In the genomic region with DNA sequence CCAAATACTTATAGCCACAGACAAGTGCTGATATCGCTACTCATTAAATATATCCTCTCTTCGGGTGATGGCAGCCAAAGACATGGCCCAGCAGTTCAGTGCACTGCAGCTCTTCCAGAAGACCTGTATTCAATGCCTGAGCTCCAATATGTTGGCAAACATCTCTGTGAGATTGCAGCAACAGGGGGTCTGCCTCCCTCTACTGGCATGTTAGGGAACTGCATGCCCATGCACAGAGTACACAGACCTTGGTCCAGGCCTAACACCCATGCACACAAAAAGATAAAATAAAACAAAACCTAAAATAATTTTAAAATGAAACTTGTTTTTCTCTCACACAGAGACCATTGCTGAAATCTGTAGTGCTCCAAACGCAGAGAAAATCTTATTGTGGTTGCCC, we compare ENCODE assay signal across 7 mouse cellular contexts.
DNase-seq lines count a peak whose midpoint lies in the region; ATAC-seq and TF ChIP-seq lines count a peak whose summit lies in the region.
"Not testable (repeated sequence)": the region's sequence is repeated elsewhere in the genome, so short reads cannot be mapped to it uniquely, and the experiment has no call there.

No protein-coding gene starts in this region.

- not testable (repeated sequence) for H3K4me1 ChIP-seq in kidney, adult 2 months (ENCODE audit: control insufficient read depth, insufficient read depth, low read length); midbrain, embryonic 13.5 days (replicated peaks); small intestine, adult 2 months (ENCODE audit: control insufficient read depth, insufficient read depth, insufficient read length, low read length)

- TF ChIP-seq CTCF in kidney, adult 2 months (conservative IDR thresholded peaks at IDR 0.05; ENCODE audit: insufficient read depth, insufficient read length, low read depth, low read length), result peak; percentile 68
- peak; percentile 46; the same call in 1 of the 2 replicates for TF ChIP-seq CTCF in small intestine, adult 2 months (IDR thresholded peaks at IDR 0.05; ENCODE audit: extremely low read depth, insufficient read length, insufficient replicate concordance, low read depth, low read length)

- H3K27ac ChIP-seq in kidney, adult 2 months (ENCODE audit: insufficient read depth, low read depth, low read length); midbrain, embryonic 13.5 days; small intestine, adult 2 months (ENCODE audit: insufficient read depth, low read depth, low read length): not testable (repeated sequence)

- not testable (repeated sequence) for H3K27me3 ChIP-seq in kidney, adult 2 months (replicated peaks; ENCODE audit: control insufficient read depth, insufficient read depth, low read length); midbrain, embryonic 13.5 days; small intestine, adult 2 months (ENCODE audit: control insufficient read depth, insufficient read depth, low read length)

- not testable (repeated sequence) for H3K4me3 ChIP-seq in kidney, adult 2 months (ENCODE audit: insufficient read depth, low read depth, low read length); midbrain, embryonic 13.5 days (replicated peaks); small intestine, adult 2 months (ENCODE audit: low read depth, low read length)

- peak; percentile 77 for ATAC-seq in midbrain, embryonic 13.5 days

- not testable (repeated sequence) for TF ChIP-seq POLR2A in kidney, adult 2 months (IDR thresholded peaks at IDR 0.05; ENCODE audit: low read depth, low read length); small intestine, adult 2 months (IDR thresholded peaks at IDR 0.05; ENCODE audit: low read depth, low read length)

- peak; percentile 76 for DNase-seq in adrenal gland, postnatal 10 days
- peak; percentile 38 for DNase-seq in embryo, embryonic 11 days
- peak; percentile 89 for DNase-seq in heart, adult 11 months
- peak; percentile 41 for DNase-seq in kidney, adult 2 months
- DNase-seq in left cerebral cortex, postnatal 4 days, result peak; percentile 40

- not testable (repeated sequence) for H3K9me3 ChIP-seq in midbrain, embryonic 13.5 days

- intact Hi-C loops in left cerebral cortex, postnatal 4 days (cut with DNase I), result not testable (repeated sequence)

- H3K4me2 ChIP-seq in midbrain, embryonic 13.5 days (replicated peaks), result not testable (repeated sequence)

- H3K36me3 ChIP-seq in kidney, adult 2 months (ENCODE audit: control insufficient read depth, insufficient read depth, low read length); midbrain, embryonic 13.5 days; small intestine, adult 2 months (ENCODE audit: control insufficient read depth, insufficient read depth, low read length): not testable (repeated sequence)

- H3K9ac ChIP-seq in midbrain, embryonic 13.5 days (replicated peaks), result not testable (repeated sequence)

- 13% methylated on average over 2 of the region's 3 CpGs for WGBS in kidney, adult 2 months
- 25% methylated on average over 3 of the region's 3 CpGs for WGBS in midbrain, embryonic 13.5 days
- WGBS in small intestine, adult 2 months, result 16% methylated on average over 3 of the region's 3 CpGs

Comparison
In these comparisons a context has a peak if more than half of its experiments do, and no peak if none do; other contexts are left out.
1. DNase-seq: peak in every context shown above with its lines; median percentile 89 in heart, adult 11 months; 76 in adrenal gland, postnatal 10 days; 41 in kidney, adult 2 months; 40 in left cerebral cortex, postnatal 4 days; 38 in embryo, embryonic 11 days.